Mouse (Mus musculus) neural tube, embryonic 14.5 days (tissue): ENCODE measurements around the gene Lin28b. TPM values are rescaled to one million over a fixed set of nuclear protein-coding genes. Genes with fewer than 3 reads are reported as not detected.

Experiments
- ATAC-seq: fragments of 200-750 bp; cut with Nextera tagmentation; 2 replicates; pipeline ENCODE4 v1.8.0; 2017; ENCODE audit warnings: low read depth, mild to moderate bottlenecking, moderate TSS enrichment, moderate library complexity
- H3K27ac ChIP-seq: fragments of 300-500 bp; sonication (generic); 2 replicates; pipeline ENCODE4 v1.5.1; 2014; ENCODE audit warnings: low read depth, mild to moderate bottlenecking, control low read depth, low read length, moderate library complexity, mixed read lengths
- H3K27me3 ChIP-seq: fragments of 300-500 bp; sonication (generic); 2 replicates; pipeline ENCODE4 v1.6.1; 2014; ENCODE audit warnings: low read length; ENCODE audit not compliant: control insufficient read depth, insufficient read depth
- H3K36me3 ChIP-seq: fragments of 300-500 bp; sonication (generic); 2 replicates; pipeline ENCODE4 v1.6.1; 2014; ENCODE audit warnings: low read length, mixed read lengths; ENCODE audit not compliant: control insufficient read depth, insufficient read depth
- H3K4me1 ChIP-seq: fragments of 300-500 bp; sonication (generic); 2 replicates; pipeline ENCODE4 v1.6.1; 2014; ENCODE audit warnings: low read length; ENCODE audit not compliant: control insufficient read depth, insufficient read depth
- H3K4me2 ChIP-seq: fragments of 300-500 bp; sonication (generic); 2 replicates; pipeline ENCODE4 v1.6.1; 2014; ENCODE audit warnings: mild to moderate bottlenecking, low read depth, low read length, control low read depth
- H3K4me3 ChIP-seq: fragments of 300-500 bp; sonication (generic); 2 replicates; pipeline ENCODE4 v1.5.1; 2014; ENCODE audit warnings: low read depth, low read length, control low read depth, mixed read lengths
- H3K9ac ChIP-seq: fragments of 300-500 bp; sonication (generic); replicated peaks from 2 replicates; pipeline ENCODE4 v1.6.1; 2014; ENCODE audit warnings: low read depth, mild to moderate bottlenecking, control low read depth, low read length, mixed read lengths
- H3K9me3 ChIP-seq: fragments of 300-500 bp; sonication (generic); 2 replicates; pipeline ENCODE4 v1.6.1; 2016; ENCODE audit warnings: low read length; ENCODE audit not compliant: control insufficient read depth
- WGBS: fragments of 180-500 bp; shearing (Covaris S2); extraction: QIAGEN DNeasy Blood & Tissue Kit; methylation state at CpG from one replicate; pipeline ENCODE4 v1.1.7; 2014; 5-methylcytosine and 5-hydroxymethylcytosine counted together
- polyA plus RNA-seq: library from polyadenylated mRNA; unstranded; fragments of >200 nt; fragmentation: Nextera tagmentation; extraction: Ambion mirVana; gene quantifications from 2 replicates; pipeline ENCODE4 v1.2.1, GENCODE M21; 2014

The Lin28b gene
- polyA plus RNA-seq, 1 experiment from 2014 or later, result 12.9 TPM

- Histone ChIP-seq H3K9me3 (no peaks in the 10 kb centered on the region), H3K27me3 (no peaks in the 10 kb centered on the region), H3K4me1 (0 out of 2 replicates have a peak, but pooled peaks cover 5% of the 10 kb centered on the region), H3K27ac (peak overlapping the region; percentile 83), H3K4me3 (peak overlapping the region; percentile 21), H3K9ac (peak overlapping the region; percentile 42; the same call in 1 of the 2 replicates), H3K4me2 (peak overlapping the region; percentile 51), H3K36me3 (no peaks in the 10 kb centered on the region)
- 2% methylated on average over 8 of the region's 8 CpGs for WGBS
- ATAC-seq, result peak; percentile 83
Measured at GRCm38 (mm10) chr10:45446215-45446614, 40.0 kb downstream of the Lin28b start.

DNA sequence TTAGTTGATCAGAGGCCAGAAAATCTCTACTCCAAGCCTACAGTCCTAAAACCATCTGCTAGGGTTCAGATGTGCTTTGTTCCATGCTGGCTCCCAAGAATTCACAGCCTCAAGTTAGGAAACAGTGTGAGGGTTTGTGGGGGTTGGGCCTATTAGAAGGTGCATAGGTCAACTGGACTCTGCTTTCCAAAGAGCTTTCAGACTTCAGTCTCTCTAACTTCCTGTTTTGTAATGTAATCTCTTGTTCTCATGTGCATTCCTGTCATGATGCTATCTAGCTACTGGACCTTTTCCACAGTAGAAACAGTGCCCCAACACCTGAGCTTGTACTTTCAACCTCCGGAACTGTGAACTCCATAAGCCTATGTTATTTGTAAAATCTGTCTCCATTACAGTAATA, 63.8 kb downstream of the Lin28b start:
- 67% methylated on average over 1 of the region's 1 CpGs for WGBS
- H3K36me3 ChIP-seq, result no peaks in the 10 kb centered on the region
- H3K27me3 ChIP-seq, result no peaks in the 10 kb centered on the region
- H3K27ac ChIP-seq, result no peak overlapping the region
- H3K4me3 ChIP-seq, result no peak overlapping the region
- no peaks in the 10 kb centered on the region for H3K9me3 ChIP-seq
- no peak overlapping the region for H3K4me2 ChIP-seq
- H3K9ac ChIP-seq, result no peak overlapping the region
- no peaks in the 10 kb centered on the region for H3K4me1 ChIP-seq
- ATAC-seq, result no peak

DNA sequence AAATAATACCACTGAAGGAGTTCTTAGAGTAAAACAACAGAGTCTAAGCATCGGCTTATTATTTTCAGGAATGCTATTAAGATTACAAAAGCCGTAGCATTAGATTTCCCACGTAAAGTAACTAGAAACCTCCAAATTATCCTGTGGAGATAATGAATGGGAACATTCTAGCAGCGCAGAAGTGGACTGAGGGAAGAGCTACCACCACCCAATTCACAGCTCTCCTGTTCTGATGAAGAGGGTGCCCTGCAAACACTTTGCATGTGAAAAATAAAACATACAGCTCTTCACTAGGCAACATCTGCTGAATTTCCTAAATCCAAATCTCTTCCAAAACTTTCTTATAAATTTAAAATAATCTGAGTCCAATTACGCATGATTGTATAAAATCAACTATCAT, 74.1 kb downstream of the Lin28b start:
- 33% methylated on average over 5 of the region's 5 CpGs for WGBS
- no peak for ATAC-seq
- Histone ChIP-seq H3K4me3 (no peak overlapping the region), H3K9ac (no peak overlapping the region), H3K4me1 (no peaks in the 10 kb centered on the region), H3K36me3 (no peaks in the 10 kb centered on the region), H3K9me3 (no peaks in the 10 kb centered on the region), H3K27me3 (no peaks in the 10 kb centered on the region), H3K27ac (no peak overlapping the region), H3K4me2 (no peak overlapping the region)

DNA sequence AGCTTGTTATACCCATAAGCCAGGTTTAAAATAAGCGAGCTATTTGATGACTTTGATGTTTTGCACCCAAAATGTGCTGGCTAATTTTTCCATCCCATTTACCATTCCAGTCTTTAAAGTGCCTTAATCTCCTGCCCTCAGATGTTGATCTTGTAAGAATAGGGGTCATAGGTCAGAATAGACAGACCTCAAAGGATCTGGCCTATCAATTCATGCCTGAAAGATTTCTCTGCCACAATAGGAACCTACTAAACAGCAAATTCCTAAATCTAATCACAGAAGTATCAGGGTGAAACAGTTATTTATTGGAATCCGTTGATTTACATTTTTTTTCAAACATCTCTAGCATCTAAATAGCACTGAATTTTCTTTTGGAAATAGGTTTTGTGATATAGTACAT, 74.5 kb downstream of the Lin28b start:
- H3K9ac ChIP-seq, result no peak overlapping the region
- no peak for ATAC-seq
- no peaks in the 10 kb centered on the region for H3K9me3 ChIP-seq
- no peak overlapping the region for H3K4me3 ChIP-seq
- no peaks in the 10 kb centered on the region for H3K27me3 ChIP-seq
- H3K4me2 ChIP-seq, result no peak overlapping the region
- no peak overlapping the region for H3K27ac ChIP-seq
- no peaks in the 10 kb centered on the region for H3K4me1 ChIP-seq
- 13% methylated on average over 2 of the region's 2 CpGs for WGBS
- no peaks in the 10 kb centered on the region for H3K36me3 ChIP-seq

- no peaks in the 10 kb centered on the region for H3K27me3 ChIP-seq
- no peaks in the 10 kb centered on the region for H3K4me1 ChIP-seq
- 6% methylated on average over 10 of the region's 10 CpGs for WGBS
- H3K4me2 ChIP-seq, result no peak overlapping the region
- H3K9me3 ChIP-seq, result no peaks in the 10 kb centered on the region
- H3K9ac ChIP-seq, result no peak overlapping the region
- ATAC-seq, result peak; percentile 90
- no peak overlapping the region for H3K27ac ChIP-seq
- no peak overlapping the region for H3K4me3 ChIP-seq
- no peaks in the 10 kb centered on the region for H3K36me3 ChIP-seq
Measured at GRCm38 (mm10) chr10:45410624-45411341, 75.4 kb downstream of the Lin28b start.

- no peak overlapping the region for H3K4me2 ChIP-seq
- H3K4me1 ChIP-seq, result no peaks in the 10 kb centered on the region
- no peak for ATAC-seq
Measured at GRCm38 (mm10) chr10:45399702-45400243, 86.4 kb downstream of the Lin28b start.

GRCm38 (mm10) chr10:45398211-45398610, 88.0 kb downstream of the Lin28b start:
- no peak for ATAC-seq
- H3K36me3 ChIP-seq, result no peaks in the 10 kb centered on the region
- no peaks in the 10 kb centered on the region for H3K9me3 ChIP-seq
- H3K27me3 ChIP-seq, result no peaks in the 10 kb centered on the region
- WGBS, result 93% methylated on average over 1 of the region's 1 CpGs
- H3K4me2 ChIP-seq, result no peak overlapping the region
- H3K27ac ChIP-seq, result no peak overlapping the region
- H3K4me1 ChIP-seq, result no peaks in the 10 kb centered on the region
- H3K9ac ChIP-seq, result no peak overlapping the region
- no peak overlapping the region for H3K4me3 ChIP-seq

More at GRCm38 (mm10) chr10:45399702-45400243, 86.4 kb downstream of the Lin28b start:
- Histone ChIP-seq H3K9me3 (no peaks in the 10 kb centered on the region), H3K4me3 (no peak overlapping the region), H3K27me3 (no peaks in the 10 kb centered on the region), H3K9ac (no peak overlapping the region), H3K27ac (no peak overlapping the region), H3K36me3 (no peaks in the 10 kb centered on the region)
- 79% methylated on average over 7 of the region's 7 CpGs for WGBS

DNA sequence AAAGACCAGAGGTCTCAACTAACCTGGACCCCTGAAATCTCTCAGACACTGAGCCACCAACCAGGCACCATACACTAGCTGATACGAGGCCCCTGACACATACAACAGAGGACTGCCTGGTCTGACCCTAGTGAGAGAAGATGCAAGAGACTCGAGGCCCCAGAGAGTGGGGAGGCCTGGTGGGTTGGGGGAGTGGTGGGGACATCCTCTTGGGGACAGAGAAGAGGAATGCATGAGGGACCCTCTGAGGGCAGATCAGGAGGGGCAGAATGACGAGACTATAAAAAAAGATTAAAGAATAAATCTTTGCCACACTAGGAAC, 103.6 kb downstream of the Lin28b start:
- Histone ChIP-seq H3K36me3 (no peaks in the 10 kb centered on the region), H3K4me3 (no peak overlapping the region), H3K9ac (no peak overlapping the region), H3K27ac (no peak overlapping the region), H3K4me2 (no peak overlapping the region), H3K9me3 (no peaks in the 10 kb centered on the region), H3K4me1 (no peaks in the 10 kb centered on the region), H3K27me3 (no peaks in the 10 kb centered on the region)
- WGBS, result 68% methylated on average over 3 of the region's 3 CpGs
- ATAC-seq, result 0 out of 2 replicates have a peak, but pooled peaks have one; percentile 14

DNA sequence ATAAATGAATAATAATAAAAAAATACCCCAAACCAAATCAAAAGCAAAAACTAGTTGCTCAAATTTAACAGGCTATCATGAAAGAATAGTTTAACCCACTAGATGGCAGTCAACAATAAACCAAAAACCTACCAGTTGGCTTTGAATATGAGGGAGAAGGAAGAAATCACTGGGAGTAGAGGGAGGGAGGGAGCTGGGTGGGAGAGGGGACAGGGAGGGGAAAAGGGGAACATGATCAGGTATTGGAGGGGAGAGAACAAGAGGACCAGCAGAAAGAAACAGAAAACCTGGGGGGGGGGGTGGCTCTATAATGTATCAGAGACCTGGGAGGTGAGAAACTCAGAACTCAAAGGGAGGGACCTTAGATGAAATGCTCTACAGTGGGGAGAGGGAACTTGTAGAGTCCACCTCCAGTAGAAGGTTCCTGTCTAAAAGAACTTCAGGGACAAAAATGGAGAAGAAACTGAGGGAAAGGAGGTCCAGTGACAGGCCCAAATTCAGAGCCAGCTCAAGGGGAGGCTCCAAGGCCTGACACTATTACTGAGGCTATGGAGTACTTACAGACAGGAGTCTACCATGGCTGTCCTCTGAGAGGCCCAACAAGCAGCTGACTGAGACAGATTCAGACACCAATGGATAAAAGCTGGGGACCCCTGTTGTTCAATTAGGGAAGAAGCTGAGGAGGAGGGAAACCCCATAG, 104.1 kb downstream of the Lin28b start:
- no peaks in the 10 kb centered on the region; the same call in 1 of the 2 replicates for H3K36me3 ChIP-seq
- H3K4me2 ChIP-seq, result no peak overlapping the region
- ATAC-seq, result peak; percentile 51; the same call in 1 of the 2 replicates

More for the DNA sequence above, 104.1 kb downstream of the Lin28b start:
- Histone ChIP-seq H3K27ac (no peak overlapping the region), H3K27me3 (no peaks in the 10 kb centered on the region), H3K4me3 (no peak overlapping the region), H3K9ac (no peak overlapping the region), H3K9me3 (no peaks in the 10 kb centered on the region), H3K4me1 (no peaks in the 10 kb centered on the region)
